Mouse (Mus musculus) frontal cortex, adult (tissue): Measurements from ENCODE around the gene 4930404H24Rik.
"Not testable (repeated sequence)": the region's sequence is repeated elsewhere in the genome, so short reads cannot be mapped to it uniquely, and the experiment has no call there.

Experiments
- ATAC-seq: cut with Nextera tagmentation; 2 replicates; pipeline ENCODE4 v1.9.2; 2017; ENCODE audit warnings: mild to moderate bottlenecking, moderate library complexity, mixed read lengths; ENCODE audit not compliant: low TSS enrichment

Gene 4930404H24Rik

DNA sequence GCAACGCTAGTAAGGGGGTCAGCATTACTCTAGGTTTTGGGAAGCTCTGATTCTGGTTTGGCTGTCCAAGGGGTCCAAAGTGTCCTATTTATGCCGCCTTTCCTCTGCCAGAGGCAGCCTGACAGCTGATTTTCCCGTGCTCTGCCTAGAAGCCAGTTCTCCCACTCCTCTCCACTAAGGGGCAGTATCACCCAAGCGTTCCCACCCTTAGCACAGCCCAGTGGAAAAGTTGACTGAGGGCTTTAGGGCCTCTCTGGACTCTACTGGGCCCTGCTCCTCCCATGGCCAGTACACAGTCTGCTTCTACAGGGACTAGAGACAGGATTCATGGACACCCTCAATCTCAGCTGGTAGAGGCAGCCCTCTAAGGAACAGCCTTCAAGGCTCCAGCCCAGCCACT, 14.0 kb upstream of the 4930404H24Rik start:
- ATAC-seq: peak; percentile 54

DNA sequence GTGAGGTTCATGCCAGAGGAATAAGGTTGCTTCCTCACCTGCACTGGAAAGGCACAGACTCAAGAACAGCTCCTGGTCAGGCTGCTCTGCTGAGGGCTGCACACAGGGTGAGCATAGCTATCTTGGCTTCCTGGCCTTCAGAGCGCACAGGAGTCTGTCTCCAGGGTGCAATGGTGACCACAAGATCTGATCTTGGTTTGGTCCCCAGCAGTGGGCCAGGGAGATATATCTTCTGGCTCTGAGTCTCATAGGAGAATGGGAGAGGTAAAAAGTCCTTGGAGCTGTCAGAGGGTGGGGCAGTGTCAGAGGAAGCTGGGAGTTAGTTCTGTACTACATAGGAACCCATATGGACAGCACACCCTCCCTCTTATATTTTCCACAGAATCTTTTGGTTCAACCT, 13.1 kb upstream of the 4930404H24Rik start:
- ATAC-seq: no peak

GRCm38 (mm10) chr2:153481108-153481860, 11.3 kb upstream of the 4930404H24Rik start:
- peak; percentile 47 for ATAC-seq

DNA sequence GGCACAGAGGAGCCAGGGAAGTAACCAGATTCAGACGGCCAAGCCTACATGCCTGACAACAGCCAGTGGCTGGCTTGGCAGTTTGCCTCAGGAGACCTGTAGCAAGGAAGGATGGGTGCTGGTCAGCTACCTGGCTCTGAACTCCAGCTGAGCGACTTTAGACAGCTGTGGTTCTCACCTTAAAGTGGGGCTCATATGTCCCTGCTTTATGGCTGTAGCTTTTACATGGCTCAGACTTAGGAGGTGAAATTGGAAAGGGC, 10.8 kb upstream of the 4930404H24Rik start:
- ATAC-seq: no peak

GRCm38 (mm10) chr2:153483118-153483983, 9.2 kb upstream of the 4930404H24Rik start:
- peak; percentile 29; the same call in 1 of the 2 replicates for ATAC-seq

GRCm38 (mm10) chr2:153484071-153484470, 8.5 kb upstream of the 4930404H24Rik start:
- no peak for ATAC-seq

GRCm38 (mm10) chr2:153490116-153490515, 2.5 kb upstream of the 4930404H24Rik start:
- ATAC-seq: no peak

DNA sequence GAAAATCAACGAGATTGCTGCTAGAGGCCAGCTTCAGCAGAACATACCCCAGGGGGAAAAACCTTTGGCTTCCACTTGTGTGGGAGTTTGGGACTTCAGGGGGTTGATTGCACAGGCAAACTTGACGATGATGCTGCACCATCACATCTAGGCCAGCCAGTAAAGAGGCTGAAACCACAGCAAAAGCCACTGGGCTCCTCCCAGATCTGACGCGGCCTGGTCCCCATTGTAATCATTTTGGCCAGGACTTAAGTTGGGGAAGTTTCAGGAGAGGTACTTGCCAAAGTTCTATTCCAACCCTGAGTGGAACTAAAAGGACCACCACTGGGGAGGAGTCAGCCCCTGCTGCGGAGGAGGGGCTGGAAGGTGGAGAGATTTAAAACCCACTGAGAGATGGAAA, 1.6 kb upstream of the 4930404H24Rik start:
- no peak for ATAC-seq

DNA sequence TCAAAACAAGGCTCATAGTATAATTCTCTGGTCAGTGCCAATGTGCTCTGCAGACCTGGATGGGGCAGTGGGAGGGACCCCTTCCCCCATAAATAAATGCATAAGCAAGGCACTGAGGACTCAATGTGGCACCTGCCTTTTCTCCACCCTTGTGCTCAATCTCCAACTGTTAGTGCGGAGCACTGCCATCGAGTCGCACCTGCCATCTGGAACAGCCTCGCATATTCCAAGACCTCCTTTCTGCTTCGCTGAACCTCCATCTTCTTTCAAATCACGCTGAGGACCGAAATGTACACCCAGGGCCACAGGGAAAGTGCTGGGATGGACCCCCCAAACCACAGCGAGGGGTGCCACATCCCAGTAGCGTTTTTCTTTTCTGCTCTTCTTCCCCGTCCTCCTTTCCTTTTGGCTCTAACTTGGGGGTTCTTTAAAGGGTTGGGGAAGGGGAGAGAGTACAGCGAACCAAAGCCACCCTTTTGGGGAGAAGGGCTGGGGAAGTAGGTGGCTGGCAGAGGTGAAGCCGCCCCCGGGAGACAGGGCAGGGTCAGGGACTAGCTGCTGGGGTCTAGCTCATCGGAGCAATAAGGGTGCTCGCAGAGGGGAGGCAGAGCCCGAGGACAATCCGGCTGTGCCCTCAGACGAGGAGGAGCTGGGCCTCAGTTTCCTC, 945 bp upstream of the 4930404H24Rik start:
- ATAC-seq: no peak

DNA sequence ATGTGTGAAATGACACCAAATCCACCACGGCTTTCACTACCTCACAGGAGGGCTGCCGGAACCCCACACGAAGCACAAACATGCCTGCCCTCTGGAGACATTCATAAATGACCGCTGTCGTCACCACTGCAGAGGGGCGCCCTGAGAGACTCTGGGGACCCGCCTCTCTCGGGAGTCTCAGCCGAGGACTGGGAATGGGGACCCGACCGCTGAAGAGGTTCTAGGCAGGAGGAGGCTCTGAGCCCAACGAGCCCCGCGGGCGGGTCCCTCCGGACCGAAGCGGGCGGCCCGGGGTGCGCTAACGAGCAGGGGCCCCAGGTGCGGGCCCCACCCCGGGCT, 442 bp upstream of the 4930404H24Rik start:
- ATAC-seq: no peak

- no peak for ATAC-seq
Observed at GRCm38 (mm10) chr2:153493393-153493731, 772 bp downstream of the 4930404H24Rik start.

GRCm38 (mm10) chr2:153493781-153494292, 1.2 kb downstream of the 4930404H24Rik start:
- no peak for ATAC-seq

DNA sequence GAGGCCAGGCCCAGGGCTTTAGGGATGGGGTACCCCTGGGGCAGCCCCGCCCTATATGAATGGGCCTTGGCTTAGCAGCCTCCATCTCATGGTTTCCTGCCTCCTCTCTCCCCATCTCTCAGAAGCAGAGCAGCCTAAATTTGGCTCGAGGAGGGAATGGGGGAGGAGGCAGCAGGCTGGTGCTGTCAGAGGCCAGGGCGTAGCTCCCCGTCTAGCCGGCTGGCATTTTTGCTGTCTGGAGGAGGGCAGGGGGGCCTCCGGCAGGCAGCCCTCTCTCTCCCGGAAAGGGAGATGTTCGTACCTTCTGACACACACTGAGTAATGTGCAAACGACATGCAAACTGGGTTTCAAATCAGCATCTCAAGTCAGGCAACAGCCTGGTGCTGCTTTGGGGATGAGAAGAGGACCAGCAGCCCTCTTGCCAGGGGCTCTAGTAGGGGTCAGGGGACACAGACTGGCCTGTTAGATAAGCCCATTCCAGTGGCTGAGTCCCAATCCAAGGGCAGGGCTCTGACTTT, 1.8 kb downstream of the 4930404H24Rik start:
- ATAC-seq: peak; percentile 69

DNA sequence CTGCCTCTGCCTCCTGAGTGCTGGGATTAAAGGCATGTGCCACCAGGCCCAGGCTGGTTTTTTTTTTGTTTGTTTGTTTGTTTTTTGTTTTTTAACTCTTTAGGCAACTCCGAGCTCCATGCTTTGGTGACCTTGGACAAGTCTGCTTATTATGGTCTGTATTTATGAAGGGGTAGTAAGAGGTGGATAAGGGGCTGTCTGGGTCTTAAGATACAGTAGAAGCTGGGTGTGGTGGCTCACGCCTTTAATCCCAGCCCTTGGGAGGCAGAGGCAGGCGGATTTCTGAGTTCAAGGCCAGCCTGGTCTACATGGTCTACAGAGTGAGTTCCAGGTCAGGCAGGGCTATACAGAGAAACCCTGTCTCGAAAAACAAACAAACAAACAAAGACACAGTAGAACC, 2.8 kb downstream of the 4930404H24Rik start:
- not testable (repeated sequence) for ATAC-seq

DNA sequence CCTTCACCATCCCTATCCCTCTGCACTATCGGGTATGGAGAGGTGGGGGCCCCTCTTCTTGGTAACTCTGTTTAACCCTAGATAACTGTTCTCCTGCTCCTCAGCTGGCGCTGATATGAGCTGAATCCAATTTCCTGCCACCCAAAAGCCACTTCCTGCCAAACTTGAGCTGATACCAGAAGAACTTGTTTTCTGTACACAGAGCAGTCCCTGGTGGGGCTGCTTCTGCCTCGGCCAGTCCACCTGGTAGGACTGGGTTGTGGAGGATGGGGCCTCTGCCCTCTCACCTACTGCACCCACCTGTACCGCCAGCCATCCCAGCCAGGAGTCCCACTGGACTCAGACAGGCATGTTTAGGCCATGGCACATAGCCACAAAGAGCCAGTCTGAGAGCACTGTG, 3.2 kb downstream of the 4930404H24Rik start:
- no peak for ATAC-seq

GRCm38 (mm10) chr2:153496301-153496700, 3.7 kb downstream of the 4930404H24Rik start:
- no peak for ATAC-seq

GRCm38 (mm10) chr2:153496898-153497297, 4.3 kb downstream of the 4930404H24Rik start:
- no peak for ATAC-seq

DNA sequence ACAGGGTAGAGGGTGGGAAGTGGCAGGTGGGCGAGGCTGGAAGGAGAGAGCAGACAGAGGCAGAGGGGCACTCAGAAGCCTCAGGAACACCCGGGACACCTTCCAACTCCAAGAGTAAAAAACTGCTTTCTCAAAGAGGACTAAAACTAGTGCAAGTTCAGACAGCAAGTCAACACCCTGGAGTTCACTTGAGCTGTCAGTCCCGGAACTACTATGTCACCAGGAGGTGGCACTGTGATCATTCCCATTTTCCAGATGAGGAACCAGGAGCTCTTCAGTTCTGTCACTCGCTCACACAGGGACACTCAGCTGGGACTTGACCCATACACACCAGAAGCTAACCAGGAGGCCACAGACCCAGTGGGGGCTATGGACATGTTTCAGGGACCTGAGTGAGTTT, 6.6 kb downstream of the 4930404H24Rik start:
- ATAC-seq: peak; percentile 21

DNA sequence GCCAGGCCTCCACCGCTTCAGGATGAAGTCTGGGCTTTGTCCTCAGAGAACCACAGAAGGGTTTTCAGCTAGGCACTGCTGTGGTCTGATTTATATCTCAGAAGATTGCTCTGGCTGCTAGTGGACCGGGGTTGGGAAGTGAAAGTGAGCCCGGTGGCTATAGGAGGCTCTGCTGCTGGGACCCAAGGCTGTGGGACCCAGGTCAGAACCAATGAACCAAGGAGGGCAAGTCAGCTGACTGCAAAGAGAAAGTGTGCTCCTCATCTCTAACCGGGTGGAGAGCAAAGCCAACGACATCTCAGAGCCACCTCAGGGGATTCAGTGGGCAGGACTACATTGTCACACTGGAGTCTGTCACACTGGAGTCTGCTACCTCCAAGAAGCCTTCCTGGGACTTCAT, 13.8 kb downstream of the 4930404H24Rik start:
- no peak for ATAC-seq

GRCm38 (mm10) chr2:153507969-153508368, 15.4 kb downstream of the 4930404H24Rik start:
- no peak for ATAC-seq

DNA sequence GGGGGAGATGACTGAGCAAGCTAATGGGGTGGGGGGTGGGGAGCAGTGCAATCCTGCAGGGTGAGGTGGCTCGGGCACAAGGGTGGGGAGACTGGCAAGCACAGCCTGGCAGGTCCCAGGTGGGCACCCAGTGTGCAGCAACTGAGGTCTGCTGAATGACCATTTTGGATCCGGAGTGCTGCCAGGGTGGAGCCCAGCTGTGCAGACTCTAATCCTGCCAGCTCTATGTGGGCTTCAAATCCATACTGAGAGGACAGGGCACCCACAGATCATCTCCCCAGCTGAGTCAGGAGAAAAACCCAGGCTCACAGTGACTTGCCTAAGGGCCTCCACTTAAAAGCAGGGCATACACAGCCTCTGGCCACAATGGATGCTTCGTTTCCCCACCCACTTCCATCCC, 15.8 kb downstream of the 4930404H24Rik start:
- peak; percentile 5; the same call in 1 of the 2 replicates for ATAC-seq
